Mouse (Mus musculus) left cerebral cortex, adult 18-20 months (tissue): ENCODE data around the gene Ssbp2. TPM values are rescaled to one million over a fixed set of nuclear protein-coding genes. Genes with fewer than 3 reads are reported as not detected.
A peak's percentile ranks its signal among the peaks of the same experiment; 100 is the strongest.

ENCODE experiments used
- DNase-seq, 2 experiments: peaks; one replicate each; pipeline ENCODE4 v3.0.0; 2021 to 2022; ENCODE audit warnings: low spot score in 2 of 2, mixed read lengths in 1 of 2
- total RNA-seq, 2 experiments: library from RNA; stranded (reverse); gene quantifications; 2 replicates each; pipeline ENCODE4 v1.2.3; 2021

The Ssbp2 gene
- total RNA-seq, 2 experiments from 2014 or later, result 147 to 148 TPM

- peak; percentile 99 for DNase-seq
Observed at GRCm38 (mm10) chr13:91460621-91461284, 670 bp downstream of the Ssbp2 start.

DNA sequence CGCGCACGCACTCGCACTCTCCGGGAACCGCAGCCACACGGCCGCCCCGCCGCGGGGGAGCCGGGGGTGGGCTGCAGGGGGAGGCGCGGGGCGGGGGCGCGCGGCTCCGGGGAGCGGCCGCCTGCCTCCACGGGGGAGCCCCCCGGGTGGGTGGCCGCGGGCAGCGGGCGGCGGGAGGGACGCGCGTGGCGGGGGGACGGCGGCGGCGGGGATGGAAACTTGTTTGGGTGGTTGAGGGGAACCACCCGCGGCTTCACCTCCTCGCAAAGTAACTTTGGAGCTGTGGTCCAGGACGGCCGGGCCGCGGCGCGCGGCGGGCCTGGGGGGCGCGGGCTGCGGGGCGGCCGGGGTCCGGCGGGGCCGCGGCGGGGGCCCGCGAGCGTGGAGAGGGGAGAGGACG lies 1.2 kb downstream of the Ssbp2 start:
- no peak for DNase-seq

GRCm38 (mm10) chr13:91461711-91462351 lies 1.7 kb downstream of the Ssbp2 start:
- DNase-seq, result peak; percentile 38 to 42

DNA sequence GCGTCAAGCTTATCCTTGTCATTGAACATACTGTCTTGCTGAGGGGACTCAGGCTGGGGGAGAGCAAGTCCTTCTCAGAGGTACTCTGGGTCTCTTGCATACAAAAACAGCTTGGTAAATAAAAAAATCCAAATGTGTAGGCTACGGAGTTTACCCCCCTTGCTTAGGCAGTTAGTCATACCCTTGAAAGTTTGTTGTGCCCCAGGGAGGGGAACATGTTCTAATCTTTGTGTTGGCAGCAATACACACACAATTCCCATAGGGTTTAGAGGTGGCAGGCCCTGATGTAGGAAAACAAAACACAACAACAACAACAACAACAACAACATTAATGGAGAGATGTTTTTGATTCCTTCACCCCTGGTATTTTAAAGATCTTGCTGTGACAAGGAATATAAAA lies 2.3 kb downstream of the Ssbp2 start:
- DNase-seq, result no peak

- no peak for DNase-seq
Observed at GRCm38 (mm10) chr13:91462893-91463481, 2.9 kb downstream of the Ssbp2 start.

GRCm38 (mm10) chr13:91465002-91465715 lies 5.1 kb downstream of the Ssbp2 start:
- DNase-seq, result no peak

GRCm38 (mm10) chr13:91471566-91471965 lies 11.5 kb downstream of the Ssbp2 start:
- no peak for DNase-seq

GRCm38 (mm10) chr13:91471980-91472379 lies 11.9 kb downstream of the Ssbp2 start:
- DNase-seq, result no peak

DNA sequence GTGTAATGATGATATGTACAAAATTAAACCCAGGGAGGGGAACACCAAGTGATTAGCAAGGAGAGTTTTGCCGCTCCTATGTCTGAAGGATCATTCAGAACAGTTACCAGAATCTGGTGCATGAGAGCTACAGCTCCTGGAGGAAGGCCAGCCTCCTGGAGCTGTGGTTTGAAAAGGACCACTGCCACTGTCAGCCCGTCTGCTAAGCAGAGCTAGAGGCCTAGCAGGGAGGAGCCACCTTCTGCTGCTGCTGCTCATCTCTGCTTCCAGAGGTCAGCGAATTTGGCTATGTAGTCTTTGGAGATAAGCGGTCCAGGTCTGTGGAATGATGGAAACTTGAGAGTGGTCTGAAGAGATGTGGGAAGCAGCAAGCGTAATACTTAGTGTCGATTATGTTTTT lies 13.4 kb downstream of the Ssbp2 start:
- no peak for DNase-seq

DNA sequence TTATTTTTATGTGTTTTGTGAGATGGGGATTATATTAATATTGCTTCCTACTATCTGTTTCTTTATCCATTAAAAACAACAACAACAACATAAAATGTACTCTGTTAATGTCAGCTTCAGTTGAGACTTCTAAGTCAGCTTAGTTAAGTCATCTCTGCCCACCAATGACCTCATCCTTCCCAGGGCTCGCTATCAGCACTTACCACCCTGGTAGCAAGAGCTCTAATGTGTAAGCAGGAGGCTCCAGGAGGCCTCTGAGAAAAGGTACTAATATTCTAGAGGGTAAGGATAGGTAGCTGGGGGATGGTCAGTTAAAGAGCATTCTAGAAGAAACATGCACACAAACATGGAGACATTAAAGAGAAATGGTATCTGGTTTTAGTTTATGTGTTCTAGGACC lies 13.9 kb downstream of the Ssbp2 start:
- no peak for DNase-seq

GRCm38 (mm10) chr13:91475888-91476287 lies 15.8 kb downstream of the Ssbp2 start:
- DNase-seq, result no peak

- no peak for DNase-seq
Observed at GRCm38 (mm10) chr13:91476596-91477100, 16.6 kb downstream of the Ssbp2 start.

GRCm38 (mm10) chr13:91478011-91478410 lies 17.9 kb downstream of the Ssbp2 start:
- DNase-seq, result peak; percentile 59 to 64

- no peak for DNase-seq
Observed at GRCm38 (mm10) chr13:91484303-91484702, 24.2 kb downstream of the Ssbp2 start.

DNA sequence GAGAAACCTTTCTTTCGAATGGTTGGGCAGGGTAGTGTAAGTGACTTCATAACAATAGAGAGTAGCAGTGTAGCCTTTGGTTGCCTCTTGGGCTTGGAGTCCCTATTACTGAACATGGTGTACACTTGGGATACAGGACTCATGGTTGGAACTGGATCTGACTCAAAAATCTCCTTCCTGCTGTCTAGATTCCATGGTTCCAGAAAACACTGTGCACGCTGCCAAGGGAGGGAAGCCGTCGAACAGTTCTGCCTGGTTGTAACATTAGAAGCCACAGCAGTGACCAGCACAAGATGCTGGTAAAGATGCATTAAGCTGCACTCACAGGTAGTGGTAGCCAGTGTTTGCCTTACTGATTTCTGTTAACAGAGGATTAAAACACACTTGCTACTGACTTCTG lies 32.0 kb downstream of the Ssbp2 start:
- no peak for DNase-seq

GRCm38 (mm10) chr13:91497055-91497454 lies 37.0 kb downstream of the Ssbp2 start:
- no peak for DNase-seq

GRCm38 (mm10) chr13:91501735-91502134 lies 41.7 kb downstream of the Ssbp2 start:
- DNase-seq, result no peak

- no peak for DNase-seq
Observed at GRCm38 (mm10) chr13:91502642-91503373, 42.7 kb downstream of the Ssbp2 start.

- DNase-seq, result no peak
Observed at GRCm38 (mm10) chr13:91508991-91509390, 48.9 kb downstream of the Ssbp2 start.

DNA sequence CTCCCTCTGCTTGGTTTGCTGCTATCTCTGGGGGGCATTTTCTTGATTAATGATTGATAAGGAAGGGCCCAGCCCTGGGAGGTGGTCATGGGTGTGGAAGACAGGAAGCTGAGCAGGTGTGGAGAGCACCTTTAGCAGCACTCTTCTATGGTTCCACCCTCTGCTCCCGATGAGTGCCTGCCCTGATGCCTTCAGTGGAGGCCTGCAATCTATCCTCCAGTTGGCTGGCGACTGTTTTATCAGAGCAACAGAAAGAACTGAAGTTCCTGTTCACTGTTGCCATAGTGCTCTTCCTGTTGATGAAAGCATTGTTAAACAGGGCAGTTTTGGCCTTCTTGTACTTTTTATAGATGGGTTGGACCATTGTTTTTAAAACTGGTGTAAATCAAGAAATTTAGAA lies 49.4 kb downstream of the Ssbp2 start:
- no peak for DNase-seq

DNA sequence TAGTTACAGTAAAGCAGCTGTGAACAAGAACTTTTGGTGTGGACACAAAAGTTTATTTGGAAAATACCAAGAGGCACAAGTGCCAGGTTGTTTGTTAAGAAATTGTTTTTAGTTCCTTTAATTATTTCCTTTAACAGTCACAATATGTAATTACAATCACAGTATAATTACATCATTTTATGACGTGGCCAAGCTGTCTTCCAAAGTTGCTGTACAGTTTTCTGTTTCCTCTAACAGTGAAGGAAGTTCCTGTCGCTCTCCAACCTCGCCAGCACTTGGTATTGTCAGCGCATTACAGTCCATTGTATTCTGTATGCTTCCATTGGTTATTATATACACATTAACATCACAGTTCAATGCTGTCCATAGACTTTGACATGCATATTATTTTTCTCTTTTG lies 54.9 kb downstream of the Ssbp2 start:
- no peak for DNase-seq
